Mouse (Mus musculus) gastrocnemius, adult 2 months (tissue): ENCODE measurements around the gene Phf14. TPM values are rescaled to one million over a fixed set of nuclear protein-coding genes. Genes with fewer than 3 reads are reported as not detected.
"Not testable (repeated sequence)": the region's sequence is repeated elsewhere in the genome, so short reads cannot be mapped to it uniquely, and the experiment has no call there.

Experiments
- DNase-seq: peaks from one replicate; pipeline ENCODE4 v3.0.0; 2022
- H3K27ac ChIP-seq: fragments of 200-600 bp; 2 replicates; pipeline ENCODE4 v1.8.1; 2022; ENCODE audit warnings: mild to moderate bottlenecking
- H3K4me3 ChIP-seq: fragments of 200-600 bp; 2 replicates; pipeline ENCODE4 v1.8.1; 2022; ENCODE audit warnings: mild to moderate bottlenecking, moderate library complexity
- CTCF ChIP-seq: fragments of 200-600 bp; IDR thresholded peaks from 2 replicates; pipeline ENCODE4 v1.8.1; 2022; ENCODE audit warnings: antibody characterized with exemption, mild to moderate bottlenecking, moderate library complexity
- intact Hi-C: fragments of 180-260 bp; cut with DNase I; formaldehyde crosslinking; loops from one replicate; pipeline ENCODE4 v1.15.1; 2025
- long read RNA-seq, 2 experiments: library from polyadenylated mRNA; stranded (forward); transcript quantifications; one replicate each; pipeline ENCODE4 v2.0.0; 2021
- total RNA-seq, 2 experiments: library from RNA; stranded (reverse); gene quantifications; 2 replicates each; pipeline ENCODE4 v1.2.3; 2021

The Phf14 gene
- total RNA-seq = 10 to 100 TPM; 24.0 to 27.5 TPM
- long read RNA-seq, experiment 1, partial matches to known transcripts = 5 of 25 reads
- long read RNA-seq, experiment 1, other reads (novel, unspliced or antisense) = 18 of 25 reads
- long read RNA-seq, experiment 2, partial matches to known transcripts = 3 of 22 reads
- long read RNA-seq, experiment 2, other reads (novel, unspliced or antisense) = 17 of 22 reads

GRCm38 (mm10) chr6:11907269-11908032, at the start of gene Phf14, which contains the start of gene Ndufa4:
TSS of gene Phf14 (plus strand) at chr6:11907809.
TSS of gene Ndufa4 (minus strand) at chr6:11907497.
- Histone ChIP-seq H3K4me3 (peak within 1 kb of the TSS; percentile 97), H3K27ac (peak within 1 kb of the TSS; percentile 99)
- TF ChIP-seq CTCF = no peak
- intact Hi-C loops = no loop called here
- DNase-seq = peak; percentile 97

GRCm38 (mm10) chr6:11875364-11875763, 32.2 kb upstream of the Phf14 start:
- H3K4me3 ChIP-seq, DNase-seq, H3K27ac ChIP-seq, intact Hi-C loops: not testable (repeated sequence)

- no peak for DNase-seq
- no peak for TF ChIP-seq CTCF
- intact Hi-C loops = no loop called here
- Histone ChIP-seq H3K4me3 (no peak overlapping the region), H3K27ac (no peak overlapping the region)
These were observed 6.7 kb upstream of the Phf14 start for GRCm38 (mm10) chr6:11900809-11901310.

- H3K4me3 ChIP-seq = peak overlapping the region; percentile 97
- DNase-seq = no peak
- H3K27ac ChIP-seq = peak overlapping the region; percentile 99
- TF ChIP-seq CTCF = no peak
- intact Hi-C loops = no loop called here
These were observed 730 bp upstream of the Phf14 start for GRCm38 (mm10) chr6:11906890-11907268.

- TF ChIP-seq CTCF = no peak
- H3K27ac ChIP-seq = peak overlapping the region; percentile 99
- intact Hi-C loops = no loop called here
These were observed 561 bp downstream of the Phf14 start for GRCm38 (mm10) chr6:11908170-11908569.

GRCm38 (mm10) chr6:11925496-11926041, 18.0 kb downstream of the Phf14 start:
- TF ChIP-seq CTCF = no peak
- intact Hi-C loops = no loop called here
- DNase-seq = peak; percentile 92
- peak overlapping the region; percentile 89 for H3K27ac ChIP-seq
- peak overlapping the region; percentile 78 for H3K4me3 ChIP-seq

More at GRCm38 (mm10) chr6:11908170-11908569, 561 bp downstream of the Phf14 start:
- H3K4me3 ChIP-seq = peak overlapping the region; percentile 97
- no peak for DNase-seq

GRCm38 (mm10) chr6:11926082-11926595, 18.5 kb downstream of the Phf14 start:
- Histone ChIP-seq H3K27ac (peak overlapping the region; percentile 89), H3K4me3 (peak overlapping the region; percentile 78)
- peak; percentile 42 for DNase-seq
- intact Hi-C loops = no loop called here
- TF ChIP-seq CTCF = no peak

- TF ChIP-seq CTCF = no peak
- no peak overlapping the region for H3K4me3 ChIP-seq
- H3K27ac ChIP-seq = no peak overlapping the region
- DNase-seq = no peak
- intact Hi-C loops = no loop called here
These were observed 19.9 kb downstream of the Phf14 start for GRCm38 (mm10) chr6:11927485-11927884.

- no peak overlapping the region for H3K27ac ChIP-seq
- DNase-seq = no peak
- intact Hi-C loops = no loop called here
- no peak overlapping the region for H3K4me3 ChIP-seq
- no peak for TF ChIP-seq CTCF
These were observed 25.8 kb downstream of the Phf14 start for GRCm38 (mm10) chr6:11933403-11933802.

- Histone ChIP-seq H3K4me3 (no peak overlapping the region), H3K27ac (no peak overlapping the region)
- no peak for DNase-seq
- no peak for TF ChIP-seq CTCF
- intact Hi-C loops = no loop called here
These were observed 33.3 kb downstream of the Phf14 start for GRCm38 (mm10) chr6:11940895-11941294.

GRCm38 (mm10) chr6:11942089-11942488, 34.5 kb downstream of the Phf14 start:
- no peak overlapping the region for H3K27ac ChIP-seq
- DNase-seq = no peak
- TF ChIP-seq CTCF = no peak
- intact Hi-C loops = no loop called here
- no peak overlapping the region for H3K4me3 ChIP-seq

- no peak for TF ChIP-seq CTCF
- no peak overlapping the region for H3K27ac ChIP-seq
- H3K4me3 ChIP-seq = no peak overlapping the region
- intact Hi-C loops = no loop called here
- no peak for DNase-seq
These were observed 40.5 kb downstream of the Phf14 start for GRCm38 (mm10) chr6:11948100-11948499.

- intact Hi-C loops = no loop called here
- Histone ChIP-seq H3K27ac (no peak overlapping the region), H3K4me3 (no peak overlapping the region)
- TF ChIP-seq CTCF = no peak
- no peak for DNase-seq
These were observed 52.6 kb downstream of the Phf14 start for GRCm38 (mm10) chr6:11960172-11960571.
